Mouse (Mus musculus) heart, adult 9 months (tissue): ENCODE results near the gene Lsm7.

Experiments
- DNase-seq, 2 experiments: peaks; one replicate each; pipeline ENCODE4 v3.0.0; 2022; ENCODE audit warnings: low spot score in 2 of 2

The Lsm7 gene

GRCm38 (mm10) chr10:80876028-80876427 lies 21.0 kb upstream of the Lsm7 start:
- DNase-seq, result no peak

- DNase-seq, result no peak
These were observed 19.0 kb upstream of the Lsm7 start for GRCm38 (mm10) chr10:80874035-80874434.

- DNase-seq, result no peak
These were observed 16.6 kb upstream of the Lsm7 start, which contains the start of gene Tmprss9 for GRCm38 (mm10) chr10:80871581-80871980. Gene Tmprss9, plus strand, starts transcription at chr10:80871848.

- DNase-seq, result no peak
These were observed 16.0 kb upstream of the Lsm7 start for GRCm38 (mm10) chr10:80870993-80871392.

GRCm38 (mm10) chr10:80864446-80864845 lies 9.4 kb upstream of the Lsm7 start:
- DNase-seq, result peak in 1 of 2 experiments; percentile 18

- no peak for DNase-seq
These were observed 7.3 kb upstream of the Lsm7 start for GRCm38 (mm10) chr10:80862305-80862704.

GRCm38 (mm10) chr10:80858350-80858935 lies 3.4 kb upstream of the Lsm7 start:
- DNase-seq, result no peak

- no peak for DNase-seq
These were observed 2.8 kb upstream of the Lsm7 start for GRCm38 (mm10) chr10:80857848-80858247.

- no peak for DNase-seq
These were observed 2.4 kb upstream of the Lsm7 start for GRCm38 (mm10) chr10:80857386-80857785.

- DNase-seq, result no peak
These were observed 1.9 kb upstream of the Lsm7 start for GRCm38 (mm10) chr10:80856908-80857307.

GRCm38 (mm10) chr10:80856267-80856666 lies 1.3 kb upstream of the Lsm7 start:
- peak in 1 of 2 experiments; percentile 43 for DNase-seq

- no peak for DNase-seq
These were observed 702 bp upstream of the Lsm7 start for GRCm38 (mm10) chr10:80855749-80856073.

- DNase-seq, result no peak
These were observed 6.4 kb downstream of the Lsm7 start for GRCm38 (mm10) chr10:80848571-80848970.

- no peak for DNase-seq
These were observed 9.3 kb downstream of the Lsm7 start for GRCm38 (mm10) chr10:80845732-80846131.

- no peak for DNase-seq
These were observed 9.8 kb downstream of the Lsm7 start for GRCm38 (mm10) chr10:80845055-80845693.

- DNase-seq, result no peak
These were observed 11.0 kb downstream of the Lsm7 start, which contains the start of gene Lingo3 for GRCm38 (mm10) chr10:80843931-80844547. Gene Lingo3, minus strand, starts transcription at chr10:80844039.

GRCm38 (mm10) chr10:80843087-80843930 lies 11.7 kb downstream of the Lsm7 start:
- DNase-seq, result no peak

GRCm38 (mm10) chr10:80842334-80842733 lies 12.7 kb downstream of the Lsm7 start:
- DNase-seq, result no peak

- no peak for DNase-seq
These were observed 13.3 kb downstream of the Lsm7 start for GRCm38 (mm10) chr10:80841685-80842084.

GRCm38 (mm10) chr10:80839848-80840247 lies 15.2 kb downstream of the Lsm7 start:
- no peak for DNase-seq

GRCm38 (mm10) chr10:80838346-80838912 lies 16.6 kb downstream of the Lsm7 start:
- no peak for DNase-seq

- DNase-seq, result peak; percentile 64 to 66
These were observed 17.2 kb downstream of the Lsm7 start for GRCm38 (mm10) chr10:80837827-80838226.
